Mouse (Mus musculus) brain, adult 10 weeks (tissue): Measurements from ENCODE around the gene Mrps35. TPM values are rescaled to one million over a fixed set of nuclear protein-coding genes. Genes with fewer than 3 reads are reported as not detected.

Experiments used
- polyA plus RNA-seq: library from polyadenylated mRNA; stranded (reverse); fragments of 350-450 nt; fragmentation: Illumina TruSeq; extraction: RNeasy Lipid Tissue Mini Kit (QIAGEN cat#74804); gene quantifications from one replicate; pipeline ENCODE4 v1.2.3, GENCODE M21; 2015; ENCODE audit warnings: low read depth, low replicate concordance

Gene Mrps35
- polyA plus RNA-seq: 53.9 TPM

GRCm38 (mm10) chr6:147042291-147043290 is at the start of gene Mrps35:
TSS of gene Mrps35 (plus strand) at chr6:147042764.

DNA sequence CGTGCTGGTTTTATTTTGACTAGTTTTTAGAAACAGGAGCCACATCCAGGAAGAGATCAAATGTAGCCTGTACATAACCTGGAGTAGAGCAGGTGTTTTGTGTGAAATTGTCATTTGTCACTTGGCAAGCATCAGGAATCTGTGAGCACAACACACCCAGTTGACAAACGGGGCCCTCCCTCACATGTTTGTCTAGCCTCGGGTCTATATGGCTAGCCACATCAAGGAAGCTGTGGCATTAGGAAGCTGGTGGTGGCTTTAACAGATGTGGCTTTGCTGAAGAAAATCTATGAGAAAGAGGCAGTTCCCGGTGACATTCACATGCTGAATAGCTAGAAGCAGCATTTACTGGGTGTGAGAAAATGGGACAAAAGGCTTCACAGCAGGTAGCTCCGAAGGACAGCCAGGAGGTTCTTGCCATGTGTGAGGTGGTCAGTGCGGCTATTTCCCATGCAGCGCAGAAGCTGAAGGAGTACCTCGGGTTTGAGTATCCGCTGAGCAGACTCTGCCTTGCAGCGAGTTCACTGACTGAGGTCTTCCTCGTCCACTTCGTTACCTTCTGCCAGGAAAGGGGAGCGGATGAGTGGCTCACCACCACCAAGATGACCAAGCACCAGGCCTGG is 10.2 kb upstream of the Mrps35 start, which contains the start of gene Rep15:
Gene Rep15, plus strand, starts transcription at position 282 of the 623 bp plus-strand sequence.

DNA sequence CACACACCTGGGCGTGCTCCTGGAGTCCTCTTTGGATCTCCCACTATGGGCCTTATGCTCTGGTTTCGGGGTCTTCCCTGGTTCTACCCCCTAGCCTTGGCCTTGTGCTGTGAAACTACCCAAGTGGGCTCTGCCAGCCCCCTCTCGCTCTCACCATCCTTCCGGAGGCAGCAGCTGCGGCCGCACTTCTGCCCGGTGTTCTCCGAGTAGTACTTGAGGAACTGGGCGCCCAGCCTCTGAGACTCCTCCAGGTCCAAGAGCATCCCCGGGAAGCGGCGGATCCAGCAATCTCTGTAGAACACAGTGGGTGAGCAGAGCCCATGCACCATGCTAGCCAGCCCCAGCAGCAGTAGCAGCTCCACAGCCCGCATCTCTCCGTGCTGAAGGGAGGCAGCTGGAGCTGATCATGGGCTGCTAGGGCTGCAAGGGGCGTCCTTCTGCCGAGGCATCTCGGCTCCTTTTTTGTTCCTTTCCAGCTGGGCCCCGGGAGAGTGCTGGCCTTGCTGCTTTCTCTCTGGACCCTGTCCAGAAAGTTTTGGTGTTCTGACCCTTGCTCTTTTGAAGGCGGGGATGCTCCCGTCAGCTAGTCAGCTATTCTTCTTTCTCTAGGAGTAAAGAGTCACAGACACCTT is 44.1 kb downstream of the Mrps35 start, which contains the start of gene Mansc4:
Gene Mansc4, minus strand, starts transcription at position 439 of the 632 bp plus-strand sequence.

GRCm38 (mm10) chr6:147091136-147092120 is 48.9 kb downstream of the Mrps35 start, which contains the start of gene Klhl42:
TSS of gene Klhl42 (plus strand) at chr6:147091379.

Other genes with a start within 250 kb of the Mrps35 start
- gene Arntl2, start 246.7 kb upstream of the Mrps35 start, polyA plus RNA-seq: 8.3 TPM
- not detected for gene Smco2, start 192.7 kb upstream of the Mrps35 start, polyA plus RNA-seq
- gene Ppfibp1, start 154.3 kb upstream of the Mrps35 start, polyA plus RNA-seq: 23.6 TPM
- 0.15 TPM for gene 1700034J05Rik, start 88.3 kb upstream of the Mrps35 start, polyA plus RNA-seq
- 1.3 TPM for gene Rep15, start 10.2 kb upstream of the Mrps35 start, polyA plus RNA-seq
- 0.57 TPM for gene Mansc4, start 44.3 kb downstream of the Mrps35 start, polyA plus RNA-seq
- 11.3 TPM for gene Klhl42, start 48.6 kb downstream of the Mrps35 start, polyA plus RNA-seq
- 3.1 TPM for gene Pthlh, start 221.4 kb downstream of the Mrps35 start, polyA plus RNA-seq